12 mouse cellular contexts compared by ENCODE assay signal in genomic region chr10:96309766-96310165, GRCm38 (mm10).
DNase-seq lines count a peak whose midpoint lies in the region; ATAC-seq and TF ChIP-seq lines count a peak whose summit lies in the region.
"Had no signal": no experiment of that assay in that cellular context is flagged by ENCODE, and none has a peak within 500 bp of the region (broad histone marks: within the 10 kb centered on the region; RNA-seq: fewer than 3 reads in every experiment).

No protein-coding gene starts in this region.

- H3K9ac ChIP-seq in forebrain, embryonic 13.5 days: no peak overlapping the region
- no peak overlapping the region for H3K9ac ChIP-seq in lung, postnatal 0 days (replicated peaks; ENCODE audit: low read depth)
- no peak overlapping the region for H3K9ac ChIP-seq in forebrain, embryonic 16.5 days (replicated peaks; ENCODE audit: low read depth, low read length)
- no peak overlapping the region for H3K9ac ChIP-seq in stomach, embryonic 15.5 days
- H3K9ac ChIP-seq: liver, embryonic 12.5 days had no signal

- peaks cover 12% of the 10 kb centered on the region for H3K9me3 ChIP-seq in forebrain, embryonic 10.5 days
- peaks cover 15% of the 10 kb centered on the region for H3K9me3 ChIP-seq in forebrain, embryonic 13.5 days (replicated peaks)
- peaks cover 8% of the 10 kb centered on the region; the same call in 1 of the 2 replicates for H3K9me3 ChIP-seq in lung, postnatal 0 days (ENCODE audit: low read length)
- H3K9me3 ChIP-seq in forebrain, embryonic 16.5 days (ENCODE audit: control insufficient read depth, low read length): 0 out of 2 replicates have a peak, but pooled peaks cover 2% of the 10 kb centered on the region
- H3K9me3 ChIP-seq in stomach, embryonic 15.5 days: 0 out of 2 replicates have a peak, but pooled peaks cover 6% of the 10 kb centered on the region

- no peak for ATAC-seq in forebrain, embryonic 13.5 days
- no peak for ATAC-seq in lung, postnatal 0 days
- no peak for ATAC-seq in forebrain, embryonic 16.5 days
- ATAC-seq in stomach, embryonic 15.5 days (ENCODE audit: insufficient read depth, low FRiP score, low read depth): peak; percentile 50; the same call in 1 of the 2 replicates
- ATAC-seq: inflammation-experienced regulatory T-cells, adult 6 months; liver, embryonic 12.5 days had no signal

- DNase-seq in forebrain, embryonic 10.5 days (ENCODE audit: extremely low spot score, low spot score): no peak
- peak; percentile 35 for DNase-seq in lung, postnatal 0 days (ENCODE audit: low spot score)
- DNase-seq in lung, postnatal 10 days: no peak
- no peak for DNase-seq in heart, adult 8-10 months (ENCODE audit: low spot score)
- no peak for DNase-seq in cerebellum, postnatal 10 days
- DNase-seq: adrenal gland, postnatal 10 days had no signal

- no peak for TF ChIP-seq CTCF in lung, postnatal 0 days (IDR thresholded peaks at IDR 0.05)

- peak overlapping the region; percentile 76 for H3K27ac ChIP-seq in forebrain, embryonic 10.5 days
- H3K27ac ChIP-seq in forebrain, embryonic 13.5 days: no peak overlapping the region
- no peak overlapping the region for H3K27ac ChIP-seq in lung, postnatal 0 days (ENCODE audit: low read length)
- H3K27ac ChIP-seq in forebrain, embryonic 16.5 days (ENCODE audit: low read length): peak overlapping the region; percentile 56
- peak overlapping the region; percentile 68; the same call in 1 of the 2 replicates for H3K27ac ChIP-seq in stomach, embryonic 15.5 days
- H3K27ac ChIP-seq: liver, embryonic 12.5 days; macrophage had no signal

- no peak overlapping the region for H3K4me3 ChIP-seq in forebrain, embryonic 10.5 days
- H3K4me3 ChIP-seq in forebrain, embryonic 13.5 days: no peak overlapping the region
- H3K4me3 ChIP-seq in lung, postnatal 0 days (ENCODE audit: low read depth, low read length): no peak overlapping the region
- H3K4me3 ChIP-seq in forebrain, embryonic 16.5 days (replicated peaks; ENCODE audit: low read length): no peak overlapping the region
- H3K4me3 ChIP-seq in stomach, embryonic 15.5 days (replicated peaks): no peak overlapping the region
- H3K4me3 ChIP-seq: liver, embryonic 12.5 days had no signal

- no peak for TF ChIP-seq EP300 in lung, postnatal 0 days (IDR thresholded peaks at IDR 0.05)

- H3K27me3 ChIP-seq in forebrain, embryonic 10.5 days (ENCODE audit: poor library complexity, severe bottlenecking): no peaks in the 10 kb centered on the region
- H3K27me3 ChIP-seq in forebrain, embryonic 13.5 days: no peaks in the 10 kb centered on the region
- H3K27me3 ChIP-seq in lung, postnatal 0 days (replicated peaks; ENCODE audit: insufficient read depth, low read length): no peaks in the 10 kb centered on the region
- no peaks in the 10 kb centered on the region for H3K27me3 ChIP-seq in forebrain, embryonic 16.5 days (replicated peaks; ENCODE audit: control insufficient read depth, insufficient read depth, low read length)
- no peaks in the 10 kb centered on the region for H3K27me3 ChIP-seq in stomach, embryonic 15.5 days (replicated peaks)
- H3K27me3 ChIP-seq: liver, embryonic 12.5 days had no signal

- H3K4me1 ChIP-seq in forebrain, embryonic 10.5 days: peaks cover 21% of the 10 kb centered on the region
- peaks cover 17% of the 10 kb centered on the region for H3K4me1 ChIP-seq in forebrain, embryonic 13.5 days
- H3K4me1 ChIP-seq in lung, postnatal 0 days (ENCODE audit: insufficient read depth, low read depth, low read length): no peaks in the 10 kb centered on the region
- peaks cover 8% of the 10 kb centered on the region for H3K4me1 ChIP-seq in forebrain, embryonic 16.5 days (replicated peaks; ENCODE audit: control insufficient read depth, insufficient read depth, low read length)
- peaks cover 10% of the 10 kb centered on the region for H3K4me1 ChIP-seq in stomach, embryonic 15.5 days

- WGBS in forebrain, embryonic 10.5 days: 81% methylated on average over 4 of the region's 4 CpGs
- 72% methylated on average over 4 of the region's 4 CpGs for WGBS in forebrain, embryonic 13.5 days
- WGBS in lung, postnatal 0 days: 27% methylated on average over 4 of the region's 4 CpGs
- WGBS in forebrain, embryonic 16.5 days: 62% methylated on average over 4 of the region's 4 CpGs
- WGBS in stomach, embryonic 15.5 days: 40% methylated on average over 4 of the region's 4 CpGs

- no peak overlapping the region for H3K4me2 ChIP-seq in forebrain, embryonic 13.5 days
- H3K4me2 ChIP-seq in lung, postnatal 0 days (replicated peaks; ENCODE audit: low read depth, low read length): no peak overlapping the region
- no peak overlapping the region for H3K4me2 ChIP-seq in forebrain, embryonic 16.5 days (ENCODE audit: low read length)
- H3K4me2 ChIP-seq in stomach, embryonic 15.5 days: no peak overlapping the region
- H3K4me2 ChIP-seq: liver, embryonic 12.5 days had no signal

- no peaks in the 10 kb centered on the region for H3K36me3 ChIP-seq in forebrain, embryonic 10.5 days (replicated peaks)
- H3K36me3 ChIP-seq in forebrain, embryonic 13.5 days (ENCODE audit: poor library complexity, severe bottlenecking): no peaks in the 10 kb centered on the region
- H3K36me3 ChIP-seq in lung, postnatal 0 days (ENCODE audit: insufficient read depth, low read length): no peaks in the 10 kb centered on the region
- no peaks in the 10 kb centered on the region for H3K36me3 ChIP-seq in forebrain, embryonic 16.5 days (ENCODE audit: control insufficient read depth, insufficient read depth)
- no peaks in the 10 kb centered on the region for H3K36me3 ChIP-seq in stomach, embryonic 15.5 days
- H3K36me3 ChIP-seq: liver, embryonic 12.5 days had no signal

Comparison
In these comparisons a context has a peak if more than half of its experiments do, and no peak if none do; other contexts are left out.
1. H3K27ac ChIP-seq: peak in forebrain, embryonic 10.5 days (single experiment), forebrain, embryonic 16.5 days (single experiment) and stomach, embryonic 15.5 days (single experiment); none in forebrain, embryonic 13.5 days (single experiment) and lung, postnatal 0 days (single experiment).